Mouse (Mus musculus) fibroblast of lung, adult 2 months (primary cell): ENCODE measurements around the gene Mylk.

Experiments
- DNase-seq: peaks from one replicate; pipeline ENCODE4 v3.0.0-alpha.2; 2011; ENCODE audit warnings: low read depth

Gene Mylk

GRCm38 (mm10) chr16:34941915-34942314 lies 196.9 kb downstream of the Mylk start:
- no peak for DNase-seq

DNA sequence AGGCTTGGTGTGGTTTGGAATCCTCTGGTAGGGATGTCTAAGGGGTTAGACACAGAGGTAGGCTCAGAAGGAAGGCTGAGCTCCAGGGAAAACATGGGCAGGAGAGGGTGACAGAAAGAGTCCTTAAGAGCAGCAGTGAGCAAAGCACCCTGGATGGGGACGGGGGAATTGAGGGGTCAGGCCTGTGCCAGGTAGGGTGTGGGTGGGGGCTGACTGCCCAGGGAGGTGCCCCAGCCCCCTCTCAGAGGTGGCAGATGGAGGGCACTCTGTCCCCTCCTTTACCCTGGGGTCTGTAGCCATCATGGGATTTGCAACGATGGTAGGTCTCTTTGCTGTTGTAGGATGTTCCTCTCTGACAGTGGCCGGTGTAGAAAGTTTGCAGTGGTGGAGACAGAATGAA lies 201.3 kb downstream of the Mylk start:
- DNase-seq: no peak

DNA sequence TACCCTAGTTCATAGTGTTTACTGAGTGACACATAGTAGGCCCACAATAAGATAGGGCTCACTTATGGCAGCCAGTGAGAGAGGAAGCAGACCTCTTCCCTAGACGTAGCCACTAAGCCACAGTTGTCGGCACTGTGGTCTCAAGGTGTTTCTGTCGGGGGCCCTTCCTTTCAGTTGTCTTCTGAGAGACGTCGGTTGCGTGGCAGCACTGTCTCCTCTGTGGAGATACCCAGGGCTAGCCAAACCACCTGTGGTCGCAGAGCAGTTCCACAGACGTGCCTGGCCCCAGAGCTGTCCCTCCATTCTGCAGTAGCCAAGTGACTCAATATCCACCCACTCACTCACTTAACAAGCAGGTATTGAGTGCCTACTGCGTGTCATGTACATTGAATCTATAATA lies 205.9 kb downstream of the Mylk start:
- DNase-seq: no peak

DNA sequence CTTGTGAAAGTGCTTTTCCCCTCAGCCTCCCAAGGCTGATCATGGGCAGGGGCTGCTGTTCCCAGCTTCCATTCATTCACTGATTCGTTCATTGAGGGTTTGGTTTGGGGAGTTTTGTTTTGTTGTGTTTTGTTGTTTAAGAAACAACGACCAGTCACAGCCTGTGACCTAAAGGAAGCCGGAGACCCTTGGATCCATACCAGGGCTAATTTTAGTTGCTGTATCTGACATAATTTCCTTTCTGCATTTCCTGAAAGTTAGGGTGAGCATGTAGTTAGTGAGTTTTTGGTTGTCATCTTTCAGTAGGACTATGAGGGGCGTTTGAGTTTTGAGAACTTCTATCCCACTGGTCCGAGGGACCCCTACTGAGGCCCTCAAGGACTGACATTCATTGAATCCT lies 207.2 kb downstream of the Mylk start:
- DNase-seq: no peak

DNA sequence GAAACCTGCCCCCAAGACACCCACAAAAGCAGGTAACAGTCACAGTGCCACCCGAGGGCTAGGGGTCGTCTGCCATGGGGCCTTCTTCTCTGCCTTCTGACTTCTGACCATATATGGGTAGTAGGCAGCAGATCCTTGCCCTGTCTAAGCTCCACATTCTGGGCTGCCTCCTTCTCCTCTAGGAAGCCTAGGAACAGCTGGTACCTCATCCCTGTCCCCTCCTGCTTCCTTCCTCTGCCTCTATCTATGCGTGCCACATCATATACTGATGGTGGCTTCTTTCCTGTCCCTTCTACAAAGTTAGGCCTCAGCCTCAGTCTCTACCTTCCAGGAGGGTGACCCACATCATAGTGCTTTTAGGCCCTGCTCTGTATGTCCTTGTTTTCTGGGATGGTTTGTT lies 207.8 kb downstream of the Mylk start:
- DNase-seq: no peak

- no peak for DNase-seq
Observed at GRCm38 (mm10) chr16:34953501-34953900, 208.5 kb downstream of the Mylk start.

DNA sequence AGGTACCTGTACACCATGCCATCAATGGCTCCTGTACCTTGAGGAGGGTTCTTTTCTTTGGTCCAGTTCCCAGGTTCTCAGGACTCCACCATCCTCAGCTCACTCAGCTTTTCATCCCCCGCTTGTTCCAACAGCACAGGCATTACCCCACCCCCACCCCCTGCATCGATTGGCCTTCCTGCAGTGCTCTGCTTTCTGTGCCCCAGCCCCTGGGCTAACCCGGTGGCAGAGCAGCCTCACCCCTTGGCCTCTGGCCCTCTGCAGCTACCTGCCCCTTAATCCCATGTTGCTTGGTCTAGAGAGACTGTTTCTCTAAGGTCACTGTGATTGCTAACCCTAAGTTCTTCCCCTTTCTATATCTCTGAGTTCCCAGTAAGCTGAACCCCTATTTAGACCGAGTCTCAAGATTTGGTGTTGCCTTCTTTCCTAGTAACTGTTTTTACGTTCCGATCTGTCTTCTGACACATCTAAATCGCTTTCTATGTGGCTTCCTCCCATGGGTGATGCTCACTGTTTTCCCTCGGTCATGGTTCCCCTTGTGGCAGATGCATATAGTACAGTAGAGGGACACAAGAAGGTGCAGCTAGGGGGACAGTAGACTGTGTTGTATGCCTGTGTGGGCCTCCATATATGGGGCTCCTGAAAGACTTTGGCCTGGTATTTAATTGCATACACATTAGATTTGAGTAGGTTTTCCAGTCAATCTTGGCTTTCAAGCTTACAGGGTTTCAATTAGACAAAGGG lies 212.6 kb downstream of the Mylk start:
- no peak for DNase-seq

GRCm38 (mm10) chr16:34958667-34959066 lies 213.7 kb downstream of the Mylk start:
- peak; percentile 60 for DNase-seq

DNA sequence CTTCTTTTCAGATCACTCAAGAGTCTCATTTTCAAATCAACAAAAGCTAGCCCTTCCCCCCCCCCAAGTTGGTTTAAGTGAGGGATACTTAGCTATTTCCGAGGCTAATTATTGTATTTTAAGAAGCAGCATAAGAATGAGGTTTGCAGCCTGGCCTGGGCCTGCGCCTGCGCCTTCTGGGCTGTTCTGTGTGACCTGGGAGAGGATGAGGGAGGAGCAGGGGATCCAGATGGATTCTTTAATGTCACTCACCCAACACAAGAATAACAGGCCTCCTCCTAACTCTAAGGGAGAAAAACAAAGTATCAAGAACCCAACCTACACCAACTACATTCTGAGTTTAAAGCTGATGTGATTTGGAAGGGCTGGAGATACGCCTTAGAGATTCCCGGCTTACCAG lies 214.3 kb downstream of the Mylk start:
- no peak for DNase-seq

DNA sequence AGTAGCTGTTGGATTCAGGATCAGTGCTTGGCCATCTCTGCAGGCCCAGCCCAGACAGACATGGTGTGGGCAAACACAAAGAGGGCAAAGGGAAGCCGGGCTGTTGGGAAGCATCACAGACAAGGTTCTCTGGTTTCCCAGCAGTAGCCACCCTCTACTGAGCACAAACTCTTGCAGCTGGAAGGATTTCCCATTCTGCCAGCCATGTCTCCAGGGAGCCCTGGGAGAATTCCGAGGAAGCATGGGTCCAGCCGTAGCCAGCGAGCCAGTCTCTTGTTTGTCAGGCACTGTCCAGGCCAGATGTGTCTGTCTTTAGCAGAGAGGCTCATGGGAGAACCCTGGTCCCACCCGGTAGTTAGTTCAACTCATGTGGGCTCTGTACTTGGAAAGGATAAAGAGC lies 215.2 kb downstream of the Mylk start:
- no peak for DNase-seq

DNA sequence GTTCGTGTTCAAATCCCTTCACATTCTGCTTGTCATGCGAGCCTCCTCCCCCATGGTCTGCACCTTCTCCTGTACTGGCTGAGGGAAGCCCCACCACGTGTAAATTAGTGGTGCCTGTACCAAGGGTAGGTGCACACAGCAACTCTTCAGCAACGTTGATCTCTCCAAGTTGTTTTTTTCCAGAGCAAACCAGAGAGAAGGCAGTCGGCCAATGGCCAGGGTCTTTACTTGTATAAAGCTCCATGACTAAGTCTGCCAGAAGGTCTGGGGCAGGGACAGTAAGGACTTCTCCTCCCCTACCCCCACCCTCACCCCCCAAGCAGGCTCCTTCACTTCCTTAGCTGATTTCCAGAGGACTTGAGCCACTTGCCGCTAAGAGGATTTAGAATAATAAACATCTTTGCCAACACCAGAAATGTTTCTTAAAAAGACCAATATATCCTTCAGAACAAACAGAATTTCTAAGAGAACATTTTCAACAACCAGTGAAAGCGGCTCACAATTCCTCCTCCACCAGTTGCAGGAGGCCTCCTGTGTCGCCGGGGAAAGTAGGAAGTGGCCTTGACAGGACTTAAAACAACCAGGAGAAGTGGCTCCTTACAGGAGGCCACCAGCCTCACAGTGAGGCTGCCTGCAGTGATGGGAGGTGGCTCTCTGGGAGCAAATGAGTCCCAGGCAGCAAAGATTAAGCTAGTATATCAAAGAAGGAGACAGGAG lies 216.0 kb downstream of the Mylk start:
- DNase-seq: no peak

DNA sequence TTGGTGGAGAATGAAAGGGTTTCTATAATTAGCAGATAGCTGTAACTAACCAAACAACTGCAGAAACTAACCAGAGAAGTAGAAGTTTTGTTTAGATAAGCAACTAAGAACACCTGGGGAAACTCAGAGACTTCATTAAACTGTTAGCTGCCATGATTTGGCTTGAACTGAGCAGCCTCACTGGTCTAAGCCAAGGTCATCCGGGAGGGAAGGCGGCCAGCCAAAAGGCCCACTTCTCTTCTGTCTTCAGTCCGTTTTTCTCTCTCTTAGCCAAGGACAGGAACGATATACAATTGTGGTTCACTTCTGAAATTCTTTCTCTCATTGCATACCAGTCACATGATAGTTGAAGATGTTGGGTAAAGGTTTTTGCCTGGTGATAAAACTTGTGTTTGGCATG lies 217.3 kb downstream of the Mylk start:
- no peak for DNase-seq

- DNase-seq: no peak
Observed at GRCm38 (mm10) chr16:34963008-34963407, 218.0 kb downstream of the Mylk start.

DNA sequence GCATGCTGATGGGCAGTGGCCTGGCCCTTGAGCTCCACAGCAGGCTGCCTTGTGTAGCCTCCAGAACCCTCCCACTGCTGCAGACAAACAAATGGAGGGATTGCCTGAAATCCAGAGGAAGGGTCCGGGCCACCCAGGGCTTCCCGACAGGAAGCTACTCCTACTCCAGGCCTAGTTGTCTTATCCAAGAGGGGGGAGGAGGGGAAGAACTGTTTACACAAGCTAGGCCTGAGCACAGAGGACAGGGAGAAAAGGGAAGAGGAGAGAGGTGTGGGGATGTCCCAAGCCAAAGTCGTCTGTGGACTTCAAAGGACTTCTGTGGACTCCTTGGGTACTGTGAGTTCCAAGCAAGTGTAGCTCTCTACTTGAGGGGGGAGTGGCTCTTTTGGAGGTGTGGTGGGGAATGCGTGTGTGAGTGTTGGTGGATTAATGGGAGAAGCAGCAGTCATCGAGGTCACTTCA lies 221.6 kb downstream of the Mylk start:
- no peak for DNase-seq

DNA sequence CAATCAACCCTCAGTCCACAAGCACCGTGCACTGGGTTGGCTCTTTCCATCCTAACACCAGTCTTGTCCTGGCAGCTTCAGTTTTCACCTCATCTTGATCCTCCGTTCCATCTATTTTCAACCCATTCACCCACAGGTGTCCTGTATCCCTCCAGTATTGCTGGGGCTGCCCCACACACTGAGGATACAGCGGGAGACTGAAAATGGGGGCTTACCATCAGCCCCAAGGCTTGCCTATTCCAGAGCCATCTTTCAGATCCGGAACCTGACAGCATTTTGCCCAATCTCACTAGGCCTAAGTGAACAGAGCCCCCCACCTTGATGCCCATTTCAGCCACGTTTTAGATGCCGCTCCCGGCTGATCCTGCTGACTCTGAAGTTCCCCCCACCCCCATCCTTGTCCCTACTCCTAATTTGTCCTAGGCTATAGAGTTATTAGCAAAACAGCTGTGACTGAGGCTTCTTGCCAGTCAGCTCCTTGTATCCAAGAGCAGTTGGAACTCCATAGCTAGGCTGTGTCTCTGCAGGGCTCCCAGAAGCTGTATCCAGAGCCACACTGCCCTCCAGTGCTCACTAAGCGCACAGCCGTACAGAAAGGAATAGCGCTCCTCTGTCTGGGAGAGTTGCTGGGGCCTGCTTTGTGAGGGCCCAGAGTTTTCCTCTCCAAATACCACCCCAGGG lies 222.2 kb downstream of the Mylk start:
- peak; percentile 49 for DNase-seq

- DNase-seq: no peak
Observed at GRCm38 (mm10) chr16:34968181-34968580, 223.2 kb downstream of the Mylk start.

GRCm38 (mm10) chr16:34972471-34972870 lies 227.5 kb downstream of the Mylk start:
- DNase-seq: no peak

DNA sequence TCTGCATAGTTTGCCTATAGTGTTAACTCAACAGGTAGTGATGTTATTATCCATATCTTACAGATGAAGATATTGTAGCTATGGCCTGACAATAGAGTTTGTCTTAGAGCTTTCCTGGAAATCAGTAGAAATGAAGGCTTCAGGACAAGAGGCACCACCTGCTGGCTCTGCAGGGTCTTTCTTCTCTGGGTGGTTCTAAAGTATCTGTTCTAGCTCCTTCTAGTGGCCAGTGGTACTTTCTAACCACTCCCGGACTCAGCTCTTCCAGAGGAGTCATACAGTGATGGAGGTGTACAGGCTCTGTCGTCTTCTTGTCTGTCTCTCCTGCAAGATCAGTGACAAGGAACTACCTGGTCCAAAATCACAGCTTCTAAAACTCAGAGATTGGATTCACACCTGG lies 230.5 kb downstream of the Mylk start:
- DNase-seq: no peak

- DNase-seq: no peak
Observed at GRCm38 (mm10) chr16:34976630-34977029, 231.6 kb downstream of the Mylk start.

GRCm38 (mm10) chr16:34978018-34978417 lies 233.0 kb downstream of the Mylk start:
- DNase-seq: no peak

- DNase-seq: no peak
Observed at GRCm38 (mm10) chr16:34981009-34981408, 236.0 kb downstream of the Mylk start.

- no peak for DNase-seq
Observed at GRCm38 (mm10) chr16:34984203-34985030, 239.4 kb downstream of the Mylk start.
